ENCODE assay signal across 15 mouse cellular contexts in the genomic region with DNA sequence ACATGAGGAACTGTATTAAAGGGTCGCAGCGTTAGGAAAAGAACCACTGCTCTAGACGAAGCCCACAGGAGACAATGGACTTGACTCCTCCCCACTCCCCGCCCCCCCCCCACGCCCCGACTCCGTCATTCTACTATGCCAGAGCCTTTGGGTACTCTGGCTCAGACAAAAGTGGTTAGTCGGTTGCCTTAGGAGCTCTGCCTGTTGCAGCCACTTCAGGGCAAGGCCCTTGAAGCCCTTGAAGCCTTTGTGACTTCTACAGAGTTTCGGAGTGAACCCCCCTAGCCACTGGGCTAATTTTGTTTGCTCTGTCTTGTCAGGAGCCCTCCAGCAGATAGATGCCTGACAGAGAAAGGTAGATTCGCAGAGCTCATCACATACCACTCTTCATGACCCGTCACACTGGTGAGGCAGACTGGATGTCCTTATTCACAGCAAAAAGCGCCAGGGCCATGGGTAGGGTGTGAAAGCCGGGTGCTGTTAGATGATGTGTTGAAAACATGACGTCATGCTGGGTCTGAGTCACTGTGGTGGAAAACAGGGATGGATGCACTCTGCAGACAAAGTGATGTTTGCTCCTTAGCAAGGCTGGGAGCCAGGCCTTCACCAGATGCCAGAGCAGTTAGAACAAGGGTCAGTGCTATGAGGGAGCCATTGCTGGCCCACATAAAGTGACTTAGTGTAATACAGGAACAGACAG. TPM values are rescaled to one million over a fixed set of nuclear protein-coding genes. Genes with fewer than 3 reads are reported as not detected.
DNase-seq lines count a peak whose midpoint lies in the region; ATAC-seq lines count a peak whose summit lies in the region.
"Had no signal": no experiment of that assay in that cellular context is flagged by ENCODE, and none has a peak within 500 bp of the region (broad histone marks: within the 10 kb centered on the region; RNA-seq: fewer than 3 reads in every experiment).

No protein-coding gene starts in this region.

- H3K27ac ChIP-seq in heart, embryonic 15.5 days: no peak overlapping the region
- H3K27ac ChIP-seq: hindbrain, embryonic 13.5 days; limb, embryonic 10.5 days; liver, embryonic 15.5 days had no signal

- no peaks in the 10 kb centered on the region for H3K27me3 ChIP-seq in heart, embryonic 15.5 days
- H3K27me3 ChIP-seq: hindbrain, embryonic 13.5 days; liver, embryonic 15.5 days had no signal

- whole genome bisulfite sequencing in heart, embryonic 15.5 days: 41% methylated on average over 14 of the region's 14 CpGs

- ATAC-seq in frontal cortex, adult (ENCODE audit: low TSS enrichment): peak; percentile 81
- peak; percentile 66; the same call in 1 of the 2 replicates for ATAC-seq in heart, embryonic 15.5 days (replicated peaks; ENCODE audit: insufficient number of reproducible peaks, insufficient read depth, low FRiP score, low read depth)

- H3K4me3 ChIP-seq in heart, embryonic 15.5 days: no peak overlapping the region
- H3K4me3 ChIP-seq: hindbrain, embryonic 13.5 days; limb, embryonic 10.5 days; liver, embryonic 15.5 days; myocyte had no signal

- H3K9me3 ChIP-seq in heart, embryonic 15.5 days (replicated peaks): no peaks in the 10 kb centered on the region
- H3K9me3 ChIP-seq: hindbrain, embryonic 13.5 days; limb, embryonic 10.5 days; liver, embryonic 15.5 days had no signal

- H3K4me1 ChIP-seq in heart, embryonic 15.5 days (replicated peaks): peaks cover 9% of the 10 kb centered on the region
- H3K4me1 ChIP-seq: hindbrain, embryonic 13.5 days; limb, embryonic 10.5 days; liver, embryonic 15.5 days had no signal

- no peak for DNase-seq in frontal cortex, postnatal 10 days (ENCODE audit: low spot score in 2 of 2)
- peak; percentile 58 for DNase-seq in retina, postnatal 1 day
- no peak for DNase-seq in retina, embryonic 14.5 days (ENCODE audit: low spot score)
- peak; percentile 46 for DNase-seq in telencephalon, adult 2 months (ENCODE audit: low read depth, low spot score)
- no peak for DNase-seq in T-cell, adult 2 months (ENCODE audit: low spot score)
- DNase-seq in adrenal gland, postnatal 10 days: no peak
- DNase-seq: cerebellum, adult 9-10 months; kidney, adult 9 months; thymus, adult 2 months had no signal

- H3K36me3 ChIP-seq in heart, embryonic 15.5 days: no peaks in the 10 kb centered on the region
- H3K36me3 ChIP-seq: hindbrain, embryonic 13.5 days; limb, embryonic 10.5 days; liver, embryonic 15.5 days had no signal

- no peak overlapping the region for H3K9ac ChIP-seq in heart, embryonic 15.5 days
- H3K9ac ChIP-seq: hindbrain, embryonic 13.5 days; liver, embryonic 15.5 days had no signal

- no peak overlapping the region for H3K4me2 ChIP-seq in heart, embryonic 15.5 days
- H3K4me2 ChIP-seq: hindbrain, embryonic 13.5 days; liver, embryonic 15.5 days had no signal

RNA-seq across cellular contexts. Expression of a gene that starts 10.1 kb away (rescaled TPM):
- polyA plus RNA-seq in heart, embryonic 15.5 days (2015; fragmentation: Nextera tagmentation; extraction: Ambion mirVana): 1.0 and 2.8 TPM in 2 replicates
- total RNA-seq in adrenal gland, postnatal 10 days (2021): under 1 TPM in 1 of 2 experiments, not detected in 1; 0.24 TPM
- polyA plus RNA-seq: liver, embryonic 15.5 days had no signal

Comparison
In these comparisons a context has a peak if more than half of its experiments do, and no peak if none do; other contexts are left out.
1. DNase-seq: peak in retina, postnatal 1 day (single experiment) and telencephalon, adult 2 months (single experiment); none in frontal cortex, postnatal 10 days (0 of 2), retina, embryonic 14.5 days (single experiment), T-cell, adult 2 months (single experiment) and adrenal gland, postnatal 10 days (single experiment).